Mouse (Mus musculus) hindbrain, embryonic 15.5 days (tissue): ENCODE results near the gene Wtip. TPM values are rescaled to one million over a fixed set of nuclear protein-coding genes. Genes with fewer than 3 reads are reported as not detected.
A peak's percentile ranks its signal among the peaks of the same experiment; 100 is the strongest.
"Not testable (repeated sequence)": the region's sequence is repeated elsewhere in the genome, so short reads cannot be mapped to it uniquely, and the experiment has no call there.

Experiments used
- ATAC-seq: fragments of 200-750 bp; cut with Nextera tagmentation; 2 replicates; pipeline ENCODE4 v1.8.0; 2017; ENCODE audit warnings: low read depth, moderate number of reproducible peaks, moderate TSS enrichment; ENCODE audit not compliant: low FRiP score
- H3K27ac ChIP-seq: fragments of 300-500 bp; sonication (generic); replicated peaks from 2 replicates; pipeline ENCODE4 v1.5.1; 2015; ENCODE audit warnings: mild to moderate bottlenecking, inconsistent platforms
- H3K27me3 ChIP-seq: fragments of 300-500 bp; sonication (generic); 2 replicates; pipeline ENCODE4 v1.6.1; 2015; ENCODE audit warnings: control low read depth, inconsistent platforms
- H3K36me3 ChIP-seq: fragments of 300-500 bp; sonication (generic); 2 replicates; pipeline ENCODE4 v1.6.1; 2015; ENCODE audit warnings: control low read depth, inconsistent platforms
- H3K4me1 ChIP-seq: fragments of 300-500 bp; sonication (generic); replicated peaks from 2 replicates; pipeline ENCODE4 v1.6.1; 2015; ENCODE audit warnings: control low read depth, inconsistent platforms
- H3K4me2 ChIP-seq: fragments of 300-500 bp; sonication (generic); 2 replicates; pipeline ENCODE4 v1.6.1; 2015; ENCODE audit warnings: moderate library complexity, mild to moderate bottlenecking, inconsistent platforms
- H3K4me3 ChIP-seq: fragments of 300-500 bp; sonication (generic); 2 replicates; pipeline ENCODE4 v1.5.1; 2015; ENCODE audit warnings: mild to moderate bottlenecking, inconsistent platforms
- H3K9ac ChIP-seq: fragments of 300-500 bp; sonication (generic); 2 replicates; pipeline ENCODE4 v1.6.1; 2015; ENCODE audit warnings: inconsistent platforms
- H3K9me3 ChIP-seq: fragments of 300-500 bp; sonication (generic); 2 replicates; pipeline ENCODE4 v1.6.1; 2016; ENCODE audit warnings: control low read depth, inconsistent platforms
- WGBS: fragments of 180-500 bp; shearing (Covaris S2); methylation state at CpG from one replicate; pipeline ENCODE4 v1.1.7; 2015; 5-methylcytosine and 5-hydroxymethylcytosine counted together
- polyA plus RNA-seq: library from polyadenylated mRNA; unstranded; fragments of >200 nt; fragmentation: Nextera tagmentation; extraction: Ambion mirVana; gene quantifications from 2 replicates; pipeline ENCODE4 v1.2.1, GENCODE M21; 2015

Wtip gene
- polyA plus RNA-seq, result 4.1 and 5.9 TPM in 2 replicates

- Histone ChIP-seq H3K36me3 (no peaks in the 10 kb centered on the region), H3K4me3 (peak within 1 kb of the TSS; percentile 84), H3K27ac (peak within 1 kb of the TSS; percentile 73), H3K27me3 (no peaks in the 10 kb centered on the region), H3K4me1 (peaks cover 27% of the 10 kb centered on the region), H3K4me2 (peak within 1 kb of the TSS; percentile 85), H3K9me3 (no peaks in the 10 kb centered on the region), H3K9ac (peak within 1 kb of the TSS; percentile 79)
- 4% methylated on average over 23 of the region's 65 CpGs for WGBS
- ATAC-seq, result peak; percentile 86
Measured at GRCm38 (mm10) chr7:34133117-34133762, at the start of gene Wtip. Gene Wtip, minus strand, starts transcription at chr7:34133268.

GRCm38 (mm10) chr7:34176241-34176640 is 43.2 kb upstream of the Wtip start:
- not testable (repeated sequence) for H3K4me1 ChIP-seq, H3K4me3 ChIP-seq
- 72% methylated on average over 6 of the region's 6 CpGs for WGBS

DNA sequence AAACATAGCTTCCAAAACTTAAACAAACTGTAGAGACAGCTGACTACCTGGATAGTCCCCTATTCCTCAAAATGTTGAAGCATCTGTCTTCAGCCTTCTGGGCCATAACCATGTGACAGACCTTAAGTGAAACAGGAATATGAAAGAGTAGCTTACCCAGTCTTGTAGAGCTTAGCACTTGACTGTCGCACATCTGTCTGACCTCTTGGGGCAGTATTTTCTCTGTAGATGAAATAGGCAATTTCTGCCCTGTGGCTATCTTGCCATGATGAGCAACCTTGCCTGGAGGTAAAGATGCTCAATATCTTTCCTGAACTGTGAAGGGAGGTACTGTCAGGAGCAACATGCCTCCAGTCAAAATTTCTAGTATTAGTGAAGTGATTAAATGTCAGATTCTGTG is 39.2 kb upstream of the Wtip start:
- 73% methylated on average over 1 of the region's 1 CpGs for WGBS
- Histone ChIP-seq H3K9ac (no peak overlapping the region), H3K9me3 (no peaks in the 10 kb centered on the region), H3K4me2 (no peak overlapping the region), H3K27me3 (no peaks in the 10 kb centered on the region), H3K36me3 (no peaks in the 10 kb centered on the region), H3K4me3 (no peak overlapping the region), H3K27ac (no peak overlapping the region), H3K4me1 (peaks cover 5% of the 10 kb centered on the region)
- no peak for ATAC-seq

More at GRCm38 (mm10) chr7:34176241-34176640, 43.2 kb upstream of the Wtip start:
- not testable (repeated sequence) for ATAC-seq, H3K9ac ChIP-seq, H3K4me2 ChIP-seq, H3K36me3 ChIP-seq, H3K27me3 ChIP-seq, H3K27ac ChIP-seq, H3K9me3 ChIP-seq

DNA sequence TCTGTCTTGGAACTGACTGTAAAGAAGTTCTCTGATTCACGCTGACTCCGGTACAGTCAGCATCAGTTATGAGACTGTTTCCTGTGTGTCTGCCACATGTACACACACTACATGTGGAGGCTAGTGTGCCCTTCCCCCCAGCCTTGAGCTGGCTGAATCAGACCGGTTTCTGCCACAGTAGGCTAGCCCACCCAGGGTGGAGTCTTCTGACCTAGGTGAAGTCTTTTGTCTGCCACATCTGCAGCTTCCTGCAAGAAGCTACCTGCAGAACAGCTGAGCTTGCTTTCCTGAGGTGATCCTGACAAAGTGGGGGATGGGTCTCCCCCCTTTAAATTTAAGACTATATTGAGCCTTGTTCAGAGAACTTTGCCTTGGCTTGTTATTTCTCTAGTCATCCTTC is 36.4 kb upstream of the Wtip start, which contains the start of gene Uba2:
Gene Uba2 (minus strand): TSS at position 146 of the 400 bp plus-strand sequence.
- Histone ChIP-seq H3K9me3 (no peaks in the 10 kb centered on the region), H3K9ac (peak within 1 kb of the TSS; percentile 89), H3K4me2 (peak within 1 kb of the TSS; percentile 81), H3K27ac (peak within 1 kb of the TSS; percentile 90), H3K27me3 (no peaks in the 10 kb centered on the region), H3K4me3 (peak within 1 kb of the TSS; percentile 87), H3K4me1 (peaks cover 12% of the 10 kb centered on the region), H3K36me3 (peaks cover 8% of the 10 kb centered on the region; the same call in 1 of the 2 replicates)
- no peak for ATAC-seq
- whole genome bisulfite sequencing, result 83% methylated on average over 3 of the region's 3 CpGs

DNA sequence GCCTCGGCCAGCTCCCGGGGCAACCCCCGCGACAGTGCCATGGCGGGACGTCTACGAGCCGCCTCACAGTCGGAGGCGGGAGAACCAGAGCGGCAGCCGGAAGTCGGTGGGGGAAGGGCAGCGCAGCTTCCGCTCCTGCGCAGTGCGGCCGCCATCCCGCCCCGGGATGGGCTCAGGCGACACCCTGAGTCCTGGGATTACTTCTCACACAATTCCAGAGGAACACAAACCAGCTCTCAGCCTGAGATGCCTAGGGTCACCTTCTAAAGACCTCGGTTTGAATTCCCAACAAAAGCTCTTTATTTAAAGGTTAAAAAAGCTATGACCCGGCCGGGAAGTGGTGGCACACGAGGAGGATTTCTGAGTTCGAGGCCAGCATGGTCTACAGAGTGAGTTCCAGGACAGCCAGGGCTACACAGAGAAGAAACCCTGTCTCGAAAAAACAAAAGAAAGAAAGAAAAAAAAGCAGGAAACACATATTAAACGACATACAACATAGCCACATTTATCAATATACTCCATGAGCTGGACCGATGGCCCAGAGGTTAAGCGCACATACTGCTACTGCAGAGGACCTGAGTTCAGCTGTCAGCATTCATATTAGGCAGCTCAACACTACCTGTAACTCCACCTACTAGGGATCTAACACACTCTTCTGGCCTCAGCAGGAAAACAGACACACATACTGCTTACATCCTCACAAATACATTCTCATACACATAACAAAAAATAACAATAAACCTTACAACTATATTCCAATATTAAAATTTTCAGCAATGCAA is 35.6 kb upstream of the Wtip start:
- Histone ChIP-seq H3K9me3 (no peaks in the 10 kb centered on the region), H3K27ac (peak overlapping the region; percentile 90), H3K4me2 (peak overlapping the region; percentile 81), H3K36me3 (peaks cover 13% of the 10 kb centered on the region), H3K9ac (peak overlapping the region; percentile 89), H3K27me3 (no peaks in the 10 kb centered on the region), H3K4me3 (peak overlapping the region; percentile 87), H3K4me1 (peaks cover 12% of the 10 kb centered on the region)
- 10% methylated on average over 30 of the region's 30 CpGs for WGBS
- peak; percentile 96 for ATAC-seq

DNA sequence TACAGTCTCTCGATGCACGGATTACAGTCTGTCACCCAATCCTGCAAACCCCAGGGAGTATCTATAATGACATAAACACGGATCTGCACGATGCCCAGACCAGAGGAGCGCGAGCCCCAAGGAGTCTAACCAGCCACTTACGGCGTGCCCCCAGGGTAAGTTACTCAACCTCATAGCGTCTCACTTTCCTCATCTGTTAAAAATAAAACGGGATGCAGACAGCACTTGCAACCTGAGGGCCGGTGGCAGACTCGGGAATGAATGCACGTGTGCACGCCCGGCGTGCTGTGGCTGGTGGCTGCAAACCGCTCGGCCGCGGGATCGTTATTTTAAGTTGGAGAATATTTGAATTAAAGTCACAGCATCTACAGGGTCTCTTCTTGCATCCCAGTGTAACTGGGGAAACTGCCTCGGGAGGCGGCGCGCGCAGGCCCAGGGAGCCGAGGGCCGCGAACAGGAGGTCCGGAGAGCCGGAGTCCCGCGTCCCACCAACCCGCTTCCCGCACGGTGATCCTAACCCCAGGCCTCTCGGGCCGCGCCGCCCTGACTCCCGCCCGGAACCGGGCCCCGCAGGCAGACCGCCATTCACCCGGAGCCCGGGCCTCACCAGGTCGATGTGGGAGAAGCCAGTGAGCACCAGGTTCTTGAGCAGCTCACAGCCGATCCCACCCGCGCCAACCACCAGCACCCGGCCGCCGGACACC is 34.9 kb upstream of the Wtip start:
- peak overlapping the region; percentile 90 for H3K27ac ChIP-seq
- no peaks in the 10 kb centered on the region for H3K27me3 ChIP-seq
- H3K4me1 ChIP-seq, result peaks cover 12% of the 10 kb centered on the region
- H3K4me2 ChIP-seq, result peak overlapping the region; percentile 81
- WGBS, result under 1% methylated on average over 50 of the region's 54 CpGs
- peaks cover 21% of the 10 kb centered on the region for H3K36me3 ChIP-seq
- H3K9me3 ChIP-seq, result no peaks in the 10 kb centered on the region
- peak; percentile 85; the same call in 1 of the 2 replicates for ATAC-seq
- H3K4me3 ChIP-seq, result peak overlapping the region; percentile 87
- peak overlapping the region; percentile 89 for H3K9ac ChIP-seq

GRCm38 (mm10) chr7:34166850-34167249 is 33.8 kb upstream of the Wtip start:
- Histone ChIP-seq H3K9me3 (no peaks in the 10 kb centered on the region), H3K4me2 (no peak overlapping the region), H3K4me1 (peaks cover 12% of the 10 kb centered on the region), H3K27ac (no peak overlapping the region), H3K36me3 (peaks cover 31% of the 10 kb centered on the region), H3K9ac (no peak overlapping the region), H3K4me3 (peak overlapping the region; percentile 13; the same call in 1 of the 2 replicates), H3K27me3 (no peaks in the 10 kb centered on the region)
- WGBS, result 52% methylated on average over 4 of the region's 4 CpGs
- ATAC-seq, result no peak

DNA sequence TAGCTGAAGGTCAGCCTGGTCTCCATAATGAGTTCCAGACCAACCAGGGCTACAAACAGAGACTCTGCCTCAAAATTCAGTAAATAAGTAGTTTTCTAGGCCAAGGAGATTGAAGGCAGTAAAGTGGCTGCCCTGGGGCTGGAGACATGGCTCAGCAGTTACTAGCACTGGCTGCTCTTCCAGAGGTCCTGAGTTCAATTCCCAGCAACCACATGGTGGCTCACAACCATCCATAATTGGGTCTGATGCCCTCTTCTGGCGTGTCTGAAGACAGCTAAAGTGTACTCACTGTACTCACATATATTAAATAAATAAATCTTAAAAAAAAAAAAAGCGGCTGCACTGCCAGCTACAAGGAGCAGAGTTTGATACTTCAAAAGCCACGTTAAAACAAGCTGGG is 32.9 kb upstream of the Wtip start:
- Histone ChIP-seq H3K4me3 (no peak overlapping the region), H3K4me1 (peaks cover 12% of the 10 kb centered on the region), H3K36me3 (peaks cover 40% of the 10 kb centered on the region), H3K27me3 (no peaks in the 10 kb centered on the region), H3K4me2 (no peak overlapping the region), H3K9me3 (no peaks in the 10 kb centered on the region), H3K27ac (no peak overlapping the region), H3K9ac (no peak overlapping the region)
- WGBS, result 85% methylated on average over 3 of the region's 3 CpGs
- ATAC-seq, result no peak

DNA sequence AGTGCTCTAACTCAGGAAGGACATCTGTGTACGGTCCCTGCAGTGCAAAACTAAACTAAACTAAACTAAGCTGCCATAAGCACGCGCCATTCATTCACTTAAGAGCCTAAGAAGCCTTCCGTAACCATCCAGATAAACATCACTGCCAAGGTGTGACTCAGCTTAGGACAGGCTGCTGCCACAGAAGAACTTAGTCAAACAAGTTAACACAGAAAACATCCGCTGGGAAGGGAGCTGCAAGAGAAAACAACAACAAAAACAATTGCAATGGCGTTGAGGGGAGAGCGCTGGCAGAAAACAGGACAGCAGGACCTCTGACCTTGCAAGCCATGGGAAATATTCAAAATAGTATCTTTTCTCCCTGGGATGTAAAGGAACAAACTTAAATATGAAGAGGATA is 31.6 kb upstream of the Wtip start:
- Histone ChIP-seq H3K27ac (no peak overlapping the region), H3K36me3 (peaks cover 51% of the 10 kb centered on the region), H3K4me3 (no peak overlapping the region), H3K4me2 (no peak overlapping the region), H3K9ac (no peak overlapping the region), H3K27me3 (no peaks in the 10 kb centered on the region), H3K9me3 (no peaks in the 10 kb centered on the region), H3K4me1 (peaks cover 12% of the 10 kb centered on the region)
- 94% methylated on average over 7 of the region's 7 CpGs for WGBS
- ATAC-seq, result no peak

GRCm38 (mm10) chr7:34159167-34159566 is 26.1 kb upstream of the Wtip start:
- H3K27ac ChIP-seq, result no peak overlapping the region
- no peaks in the 10 kb centered on the region for H3K27me3 ChIP-seq
- H3K4me2 ChIP-seq, result no peak overlapping the region
- no peak overlapping the region for H3K4me3 ChIP-seq
- H3K9me3 ChIP-seq, result no peaks in the 10 kb centered on the region
- 95% methylated on average over 3 of the region's 3 CpGs for WGBS
- H3K4me1 ChIP-seq, result no peaks in the 10 kb centered on the region
- H3K36me3 ChIP-seq, result peaks cover 95% of the 10 kb centered on the region
- ATAC-seq, result no peak
- no peak overlapping the region for H3K9ac ChIP-seq

DNA sequence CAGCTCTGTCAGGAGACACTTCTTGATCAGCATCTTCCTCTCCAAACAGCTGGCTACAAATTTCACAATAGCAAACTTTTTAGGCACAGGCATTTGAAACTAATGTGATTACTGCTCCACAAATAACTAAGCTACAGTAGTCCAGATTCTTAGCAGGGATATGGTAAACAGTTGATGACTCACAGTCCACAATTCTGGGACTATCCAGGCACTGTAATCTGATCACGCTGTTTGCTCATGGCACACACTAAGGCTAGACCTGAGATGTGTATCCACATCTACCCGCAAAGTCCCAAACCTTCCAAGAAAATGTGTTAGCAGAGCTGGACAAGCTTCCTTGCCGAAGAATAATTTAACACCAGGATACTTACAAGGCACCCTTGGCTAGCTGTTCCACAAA is 24.9 kb upstream of the Wtip start:
- ATAC-seq, result no peak
- 98% methylated on average over 3 of the region's 3 CpGs for WGBS
- H3K4me3 ChIP-seq, result no peak overlapping the region

DNA sequence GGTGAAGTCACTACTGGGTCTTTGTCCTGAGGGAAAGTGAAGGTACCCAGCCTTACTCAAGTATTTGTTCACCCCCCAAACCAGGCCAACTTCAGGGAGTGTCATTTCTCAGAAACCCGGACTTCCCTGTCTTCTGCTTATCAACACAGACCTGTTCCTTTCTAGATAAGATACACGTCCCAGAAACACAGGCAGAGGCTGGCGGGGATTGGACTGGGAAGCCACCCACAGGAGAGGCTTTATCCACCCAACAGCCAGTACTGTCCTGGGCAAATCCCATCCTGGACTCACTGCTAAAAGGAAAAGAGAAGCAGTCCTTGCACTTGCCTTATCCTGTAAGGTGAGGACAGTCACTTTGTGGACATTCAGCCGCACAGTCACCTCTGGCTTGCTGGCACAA is 14.1 kb upstream of the Wtip start:
- Histone ChIP-seq H3K9me3 (no peaks in the 10 kb centered on the region; the same call in 1 of the 2 replicates), H3K27ac (no peak overlapping the region), H3K36me3 (peaks cover 97% of the 10 kb centered on the region), H3K27me3 (no peaks in the 10 kb centered on the region), H3K4me2 (no peak overlapping the region), H3K4me3 (no peak overlapping the region), H3K4me1 (no peaks in the 10 kb centered on the region), H3K9ac (no peak overlapping the region)
- no peak for ATAC-seq
- 92% methylated on average over 4 of the region's 4 CpGs for WGBS

More for the DNA sequence above, 24.9 kb upstream of the Wtip start:
- Histone ChIP-seq H3K9me3 (no peaks in the 10 kb centered on the region), H3K4me1 (no peaks in the 10 kb centered on the region), H3K27ac (no peak overlapping the region), H3K4me2 (no peak overlapping the region), H3K9ac (no peak overlapping the region), H3K27me3 (no peaks in the 10 kb centered on the region), H3K36me3 (peaks cover 97% of the 10 kb centered on the region)
